Mouse (Mus musculus) retina, embryonic 14.5 days (tissue): ENCODE measurements at regions not wholly inside any gene's neighbourhood (a gene's known extent, or its start where the extent isn't known, plus 50 kb on each side); places are given as distances from the start of the nearest gene placed in this dataset.

Experiments used
- DNase-seq: peaks from one replicate; pipeline ENCODE4 v3.0.0-alpha.2; 2015; ENCODE audit warnings: low spot score

DNA sequence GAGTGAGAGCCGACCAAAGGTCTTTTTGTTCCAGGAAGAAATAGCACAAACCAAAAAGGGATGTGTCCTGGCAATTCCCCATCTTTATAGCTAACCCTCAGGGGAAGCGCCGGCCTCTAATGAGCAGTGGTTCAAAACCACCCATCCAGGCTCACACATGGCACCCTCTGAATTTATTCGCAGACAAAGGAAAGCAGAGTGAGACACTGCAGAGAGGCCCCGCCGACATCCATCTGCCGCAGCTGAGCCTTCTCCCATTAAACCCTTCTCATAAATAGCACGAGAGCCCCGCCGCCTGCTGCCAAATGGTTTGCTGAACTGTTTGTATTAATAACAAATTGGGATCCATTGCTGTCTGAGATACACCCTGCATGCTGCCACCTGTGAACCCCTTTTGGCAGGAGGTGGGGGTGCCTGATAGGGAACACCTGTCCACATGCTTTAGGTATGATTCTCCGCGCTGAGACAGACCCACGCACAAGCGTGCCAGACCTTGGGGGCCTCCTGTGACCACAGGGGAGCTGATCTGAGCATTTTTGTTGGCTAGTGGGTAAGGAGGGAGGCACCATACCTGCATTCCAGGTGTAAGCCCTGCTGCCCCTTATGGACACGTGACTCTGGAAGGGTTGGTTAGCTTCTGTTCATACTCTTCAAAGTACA lies 422.6 kb upstream of the Castor2 start:
- DNase-seq, result no peak

DNA sequence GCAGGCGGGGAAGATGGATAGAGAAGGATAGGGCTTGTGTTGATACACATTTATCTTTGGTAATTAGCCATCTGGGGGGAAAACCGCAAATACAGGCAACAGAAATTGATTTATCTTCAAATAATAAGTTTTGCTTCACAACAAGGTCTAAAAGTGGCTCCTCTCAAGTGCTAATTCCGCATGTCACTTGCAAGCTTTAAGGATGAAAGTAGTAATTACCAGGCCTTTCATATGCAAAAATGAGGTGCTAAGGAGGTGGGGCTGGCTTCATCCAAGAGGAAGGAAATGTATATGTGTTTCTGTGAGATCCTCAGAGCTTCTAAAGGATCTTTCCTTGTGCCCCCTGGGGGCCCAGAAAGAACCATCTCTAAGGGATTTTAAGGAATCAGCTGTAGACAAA lies 423.9 kb upstream of the Castor2 start:
- DNase-seq, result no peak

DNA sequence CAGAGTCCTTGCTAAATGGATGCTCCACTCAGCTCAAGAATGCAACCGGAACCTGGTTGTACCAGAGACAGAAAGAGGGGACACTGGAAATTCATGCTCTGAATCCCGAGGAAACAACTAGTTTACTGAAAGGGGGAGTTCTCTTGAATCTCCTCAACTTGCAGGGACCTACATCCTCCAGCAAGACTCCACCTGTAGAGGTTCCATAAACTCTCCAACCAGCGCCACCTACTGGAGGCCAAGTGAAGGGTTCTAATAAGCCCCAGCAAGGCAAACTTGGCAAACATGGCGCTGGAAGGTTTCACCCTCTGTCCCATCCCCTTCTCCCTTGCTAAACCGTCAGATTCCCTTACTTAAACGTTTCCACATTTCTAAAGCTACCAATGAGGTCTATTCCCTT lies 433.0 kb upstream of the Castor2 start:
- peak; percentile 41 for DNase-seq

DNA sequence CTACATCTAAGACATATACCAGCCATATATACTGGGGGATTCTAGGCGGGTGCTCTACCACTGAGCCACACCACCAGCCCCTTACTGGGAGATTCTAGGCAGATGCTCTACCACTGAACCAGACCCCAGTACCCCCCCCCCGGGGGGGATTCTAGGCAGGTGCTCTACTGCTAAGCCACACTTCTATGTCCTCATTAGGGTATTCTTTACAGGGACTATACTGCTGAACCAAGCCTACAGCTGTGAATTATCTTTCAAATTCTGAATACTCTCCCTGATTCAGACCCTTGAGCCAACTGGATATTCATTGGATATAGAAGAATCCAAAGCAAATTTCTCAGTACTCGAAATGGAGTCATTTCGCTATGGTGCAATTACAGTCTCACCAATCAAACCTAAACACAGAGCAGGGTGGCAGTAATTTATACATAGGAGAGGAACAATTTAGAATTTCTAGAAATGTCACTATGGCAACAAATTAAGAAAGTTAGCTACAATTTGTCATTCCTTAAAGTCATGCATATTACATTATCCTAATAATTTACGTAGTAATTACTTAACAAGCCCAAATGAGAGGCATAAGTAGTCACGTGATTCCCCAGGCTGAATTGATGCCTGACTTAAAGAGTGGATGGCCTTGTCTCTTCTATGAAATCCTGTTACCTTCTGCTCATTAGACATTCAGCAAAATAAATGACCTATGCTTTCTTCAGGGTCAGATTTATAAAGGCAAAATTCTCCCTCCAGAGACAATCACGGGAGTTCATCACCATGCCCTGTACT lies 436.8 kb upstream of the Castor2 start:
- no peak for DNase-seq

DNA sequence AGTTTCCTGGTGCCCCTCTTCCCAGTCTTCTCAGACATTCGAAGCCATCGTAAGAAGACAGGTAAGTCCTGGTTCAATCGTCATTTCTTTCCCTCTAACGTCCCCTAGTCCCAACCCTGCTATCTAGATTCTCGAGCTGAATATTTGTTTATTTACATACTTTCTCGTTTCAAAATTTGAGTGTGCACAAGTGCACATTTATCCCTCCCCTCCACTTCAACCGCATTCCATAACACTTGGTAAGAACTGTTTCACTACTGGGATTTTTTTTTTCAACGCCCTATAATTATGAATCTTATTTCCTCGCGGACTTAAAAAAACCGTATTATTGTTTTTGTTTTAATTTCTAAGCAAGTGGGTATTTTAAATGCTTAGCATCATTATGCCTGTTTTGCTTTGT lies 439.2 kb upstream of the Castor2 start:
- DNase-seq, result no peak

DNA sequence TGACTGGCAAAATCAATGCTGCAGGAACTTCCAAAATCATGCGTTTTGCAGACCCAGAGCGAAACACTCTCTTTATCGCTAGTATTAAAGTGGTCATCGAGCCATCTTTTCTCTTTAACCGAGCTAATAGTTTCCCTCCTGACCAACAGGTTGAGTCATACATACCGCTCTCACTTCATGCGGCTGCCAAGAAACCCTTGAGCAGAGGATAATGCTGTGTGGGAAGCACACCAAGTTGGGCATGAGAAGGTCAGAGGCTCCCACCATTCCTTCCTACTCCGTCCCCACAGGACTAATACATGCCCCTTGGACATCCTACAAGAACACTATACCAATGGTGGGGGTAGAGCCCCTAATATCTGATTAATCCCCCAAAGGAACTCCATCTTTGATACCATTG lies 442.7 kb upstream of the Castor2 start:
- DNase-seq, result no peak

DNA sequence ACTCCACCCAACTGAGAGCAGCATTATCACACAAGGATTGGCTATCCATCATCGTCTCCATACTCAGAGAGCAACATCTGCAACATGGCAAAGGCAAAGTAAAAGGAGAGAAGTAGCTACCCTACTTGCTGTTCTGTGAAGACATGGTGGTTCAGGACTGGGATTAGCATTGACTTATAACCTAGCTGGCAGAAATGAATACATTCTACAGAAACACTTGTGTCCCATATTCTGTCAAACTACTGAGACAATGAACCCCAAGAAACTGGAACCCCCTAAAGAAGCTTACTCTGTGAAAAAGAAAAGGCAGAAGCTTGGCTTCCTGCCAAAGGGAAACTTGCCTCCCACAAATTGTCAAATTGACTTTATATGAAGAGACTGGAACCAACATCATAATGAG lies 446.1 kb upstream of the Castor2 start:
- no peak for DNase-seq

DNA sequence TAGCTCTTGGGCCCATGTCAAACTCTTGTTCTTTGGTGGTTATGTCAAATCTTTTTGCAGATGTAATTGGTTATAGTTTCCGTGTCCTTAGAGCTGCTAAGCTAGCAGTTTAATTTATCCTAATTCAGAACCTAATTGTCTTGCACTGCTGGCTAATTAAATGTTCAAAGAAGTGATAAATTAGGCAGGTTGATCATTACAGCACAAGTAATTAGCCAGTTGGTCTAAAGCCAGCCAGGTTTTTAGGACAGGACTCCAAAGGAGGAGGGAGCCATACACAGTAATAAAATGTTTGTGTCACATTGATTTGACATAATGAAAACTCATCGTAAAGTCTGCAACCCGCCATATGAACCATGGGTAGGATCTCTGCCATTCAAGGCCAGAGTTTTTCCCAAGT lies 449.3 kb upstream of the Castor2 start:
- DNase-seq, result no peak

DNA sequence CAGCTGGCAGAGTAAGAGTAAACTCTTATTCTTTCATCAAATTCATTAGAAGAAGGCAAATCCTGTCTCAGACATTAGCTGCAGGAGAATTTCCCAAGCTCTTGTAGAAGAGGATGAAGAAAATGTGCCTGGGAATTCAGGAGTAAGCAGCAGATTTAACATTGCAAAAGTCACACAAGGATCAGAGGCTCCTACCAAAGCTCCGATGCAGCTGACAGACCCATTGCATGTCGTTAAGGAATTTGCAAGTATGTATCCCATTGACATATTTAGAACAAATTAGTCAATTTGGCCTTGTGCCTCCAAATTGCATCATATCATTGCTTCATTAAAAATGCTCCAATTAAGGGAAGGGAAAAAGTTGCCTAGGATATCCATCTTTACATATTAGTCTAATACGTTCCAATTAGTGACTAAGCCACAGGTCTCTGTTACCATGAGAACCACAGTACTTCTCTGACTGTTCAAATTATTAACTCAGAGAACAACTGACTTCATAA lies 453.8 kb upstream of the Castor2 start:
- no peak for DNase-seq

DNA sequence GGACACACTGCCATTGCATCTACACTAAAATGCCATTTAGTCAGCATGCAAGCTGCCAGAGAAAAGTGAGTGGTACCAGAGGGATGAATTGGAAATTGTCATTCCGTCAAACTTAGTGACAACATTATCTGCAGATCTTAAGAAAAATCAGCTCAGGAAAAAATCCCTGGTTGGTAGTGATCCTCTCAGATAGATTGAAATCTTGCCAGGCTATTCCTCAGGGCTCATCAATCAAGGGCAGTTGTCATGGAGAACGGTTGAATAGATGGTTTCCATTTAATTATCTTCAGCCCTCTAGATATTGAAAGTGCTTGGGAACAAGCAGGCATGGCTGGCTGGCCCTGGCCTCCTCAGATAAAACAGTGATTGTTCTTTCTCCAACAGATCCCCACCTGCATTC lies 456.2 kb upstream of the Castor2 start:
- no peak for DNase-seq

DNA sequence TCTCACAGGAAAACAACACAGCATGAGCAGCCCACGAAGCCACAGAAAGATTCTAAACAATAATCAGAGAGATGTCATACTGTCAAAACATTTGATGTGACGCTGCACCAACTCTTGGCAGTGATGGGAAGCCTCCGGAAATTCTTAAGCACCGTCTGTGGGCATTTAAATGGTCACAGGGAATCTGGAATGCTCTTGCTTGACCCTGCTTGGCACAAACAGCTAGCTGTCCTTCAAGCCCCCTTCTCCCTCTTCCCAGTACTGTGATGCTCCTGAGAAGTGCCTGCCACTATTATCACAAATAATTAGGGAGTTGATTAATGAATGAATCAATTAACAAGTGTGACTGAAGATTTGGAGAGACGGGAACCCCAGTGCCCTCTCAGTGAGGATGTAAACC lies 465.0 kb upstream of the Castor2 start:
- no peak for DNase-seq

DNA sequence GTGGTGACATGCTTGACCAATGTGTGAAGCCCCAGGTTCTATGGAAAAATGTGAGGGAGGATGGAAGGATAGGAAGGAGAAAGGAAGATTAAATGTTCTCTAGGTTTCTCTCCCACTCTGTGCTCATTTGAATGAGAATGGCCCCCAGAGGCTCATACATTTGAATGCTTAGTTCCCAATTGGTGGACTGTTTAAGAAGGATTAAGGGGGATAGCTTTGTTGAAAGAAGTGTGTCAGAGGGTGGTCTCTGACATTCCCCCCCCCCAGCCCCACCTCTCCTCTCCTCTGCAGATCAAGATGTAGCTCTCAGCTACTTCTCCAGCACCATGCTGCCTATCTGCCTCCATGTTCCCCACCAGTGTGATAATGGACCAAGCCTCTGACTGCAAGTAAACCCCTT lies 467.7 kb upstream of the Castor2 start:
- DNase-seq, result no peak

DNA sequence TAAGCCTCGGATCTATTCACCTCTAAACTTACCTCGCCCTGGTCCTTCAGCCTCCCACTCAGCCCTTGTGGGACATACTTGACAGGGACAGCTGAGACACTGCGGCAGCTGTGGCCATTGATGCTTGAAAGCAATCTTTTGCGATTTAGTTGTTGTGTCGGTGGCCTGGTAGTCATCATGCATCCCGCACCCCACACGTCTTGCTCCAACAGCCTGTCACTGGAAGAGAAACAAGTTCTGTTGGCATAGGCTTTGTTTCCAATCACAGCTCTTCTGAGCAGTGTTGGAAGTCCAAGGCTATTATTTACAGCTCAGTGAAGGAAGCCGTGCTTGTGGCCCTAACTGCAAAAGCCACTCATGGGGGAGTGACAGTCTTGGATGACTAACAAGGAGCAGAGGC lies 480.2 kb upstream of the Castor2 start:
- DNase-seq, result no peak

DNA sequence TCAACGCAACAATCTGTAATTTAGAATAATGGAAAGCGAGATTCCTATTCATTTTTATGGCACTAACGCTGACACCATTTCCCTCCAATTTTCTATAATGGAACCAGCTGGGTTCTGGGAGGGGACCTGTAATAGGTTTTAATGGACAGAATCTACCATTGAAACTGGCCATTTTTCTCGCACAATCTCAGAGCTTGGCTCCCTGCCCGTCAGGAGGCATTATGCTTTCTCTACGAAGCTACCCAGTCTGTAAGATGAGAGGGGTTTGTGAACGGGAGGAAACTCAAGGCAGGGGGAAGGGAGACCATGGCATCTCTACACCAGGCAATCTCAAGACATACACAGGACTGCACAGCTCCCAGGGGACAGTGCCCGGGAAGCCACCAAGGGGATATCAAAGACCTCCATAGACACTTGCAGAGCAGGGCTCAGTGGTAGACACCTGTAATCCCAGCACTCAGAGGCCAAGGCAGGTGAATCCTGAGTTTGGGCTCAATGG lies 498.2 kb upstream of the Castor2 start:
- no peak for DNase-seq

DNA sequence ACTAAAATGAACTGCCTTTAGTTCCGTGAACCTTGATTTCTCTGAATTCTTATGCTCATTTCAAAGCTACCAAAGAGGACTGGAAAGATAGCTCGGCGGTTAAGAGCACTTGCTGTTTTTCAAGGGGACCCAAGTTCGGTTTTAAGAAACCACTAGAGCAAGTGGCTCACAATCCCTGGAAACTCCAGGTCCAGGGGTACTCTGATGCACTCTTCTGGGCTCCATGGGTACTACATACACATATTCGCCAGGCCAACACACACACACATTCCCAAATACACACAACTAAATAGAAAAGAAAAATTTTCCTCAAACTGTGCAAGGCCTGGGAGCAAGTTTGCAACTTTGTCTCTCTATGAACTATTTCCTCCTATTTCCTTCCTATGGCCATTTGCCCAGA lies 498.9 kb upstream of the Castor2 start:
- DNase-seq, result peak; percentile 22

DNA sequence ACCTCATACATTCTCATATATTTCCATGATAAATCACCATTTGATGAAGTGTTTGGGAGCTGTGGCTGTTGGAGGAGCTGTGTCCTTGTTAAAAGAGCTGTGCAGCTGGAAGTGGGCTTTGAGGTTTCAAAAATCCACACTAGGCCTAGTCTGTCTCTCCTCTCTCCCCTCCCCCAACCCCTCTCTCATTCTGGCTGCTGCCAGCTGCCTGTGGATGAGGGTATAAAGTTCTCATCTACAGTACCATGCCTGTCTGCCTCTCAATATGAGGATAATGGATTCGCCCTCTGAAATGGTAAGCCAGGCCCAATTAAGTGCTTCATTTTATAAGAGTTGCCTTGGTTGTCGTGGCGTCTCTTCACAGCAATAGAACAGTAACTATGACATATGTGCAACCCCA lies 501.4 kb upstream of the Castor2 start:
- no peak for DNase-seq

DNA sequence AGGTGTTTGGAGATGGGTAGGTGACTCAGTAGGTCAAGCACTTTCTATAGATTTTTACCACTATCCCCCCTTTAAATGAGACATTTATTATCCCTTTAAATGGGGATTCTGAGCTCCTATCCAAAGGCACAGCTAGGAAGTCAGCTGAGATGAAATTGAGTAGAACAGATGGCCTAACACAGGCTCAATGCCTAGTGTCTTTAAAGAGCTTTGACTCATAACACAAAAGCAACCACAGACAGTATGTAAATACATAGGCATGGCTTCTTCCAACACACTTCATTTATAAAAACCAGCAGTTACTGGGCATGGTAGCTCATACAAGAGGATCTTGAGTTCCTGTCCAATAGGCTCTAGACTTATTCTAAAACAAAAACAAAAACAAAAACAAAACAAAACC lies 513.0 kb upstream of the Castor2 start:
- no peak for DNase-seq

DNA sequence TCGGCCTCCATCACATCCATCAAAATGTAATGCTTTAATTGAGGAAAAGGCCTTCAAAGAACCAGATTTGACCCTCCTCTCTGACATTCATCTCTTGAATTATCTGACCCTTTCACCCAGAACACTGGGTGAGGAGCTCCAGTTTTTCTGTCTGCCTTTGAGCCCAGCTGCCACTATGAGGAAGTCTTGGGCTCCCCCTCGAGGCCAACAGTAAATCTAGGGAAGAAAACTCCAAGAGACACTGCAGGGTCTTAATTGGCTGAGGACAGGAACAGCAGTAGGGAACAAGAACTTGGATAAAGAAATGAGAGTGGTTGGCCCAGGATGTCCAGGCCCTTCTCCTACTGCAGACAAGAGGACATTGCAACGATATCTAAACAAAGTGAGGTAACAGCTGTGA lies 514.3 kb upstream of the Castor2 start:
- peak; percentile 79 for DNase-seq

DNA sequence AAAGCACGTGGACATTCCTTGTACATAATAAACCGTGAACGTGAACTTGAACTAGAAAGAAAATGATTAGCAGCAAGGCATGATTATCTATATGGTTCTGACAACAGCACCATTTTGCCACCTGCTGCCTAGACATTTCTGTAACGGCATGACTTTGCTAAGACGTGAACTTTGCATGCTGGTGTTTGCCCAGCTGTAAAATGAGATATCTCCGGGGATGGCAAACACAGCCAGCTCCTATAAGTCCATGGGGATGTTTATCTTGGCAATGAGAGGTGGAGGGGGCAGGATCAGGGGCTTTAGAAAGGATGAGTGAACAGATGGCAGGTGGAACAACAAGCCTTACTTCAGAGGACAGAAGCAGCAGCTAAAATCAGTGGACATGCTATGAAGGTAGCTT lies 522.9 kb upstream of the Castor2 start:
- peak; percentile 7 for DNase-seq

DNA sequence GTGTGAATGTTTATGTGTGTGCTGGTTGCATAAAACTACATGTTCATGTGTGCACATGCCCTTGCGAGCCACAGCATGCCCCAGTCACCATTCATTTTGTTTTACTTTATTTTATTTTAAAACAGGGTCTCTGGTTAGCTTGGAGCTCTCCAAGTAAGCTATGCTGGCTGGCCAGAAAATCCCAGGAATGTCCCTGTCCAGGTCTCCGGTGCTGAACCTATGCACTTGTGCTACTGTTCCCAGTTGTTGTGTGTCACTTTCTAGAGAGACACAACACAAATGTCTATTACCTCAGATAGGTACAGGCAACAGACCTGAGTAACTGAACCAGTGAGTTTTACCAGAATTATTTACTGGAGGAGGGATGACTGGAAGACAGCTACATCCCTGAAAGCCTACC lies 530.4 kb upstream of the Castor2 start:
- peak; percentile 25 for DNase-seq

DNA sequence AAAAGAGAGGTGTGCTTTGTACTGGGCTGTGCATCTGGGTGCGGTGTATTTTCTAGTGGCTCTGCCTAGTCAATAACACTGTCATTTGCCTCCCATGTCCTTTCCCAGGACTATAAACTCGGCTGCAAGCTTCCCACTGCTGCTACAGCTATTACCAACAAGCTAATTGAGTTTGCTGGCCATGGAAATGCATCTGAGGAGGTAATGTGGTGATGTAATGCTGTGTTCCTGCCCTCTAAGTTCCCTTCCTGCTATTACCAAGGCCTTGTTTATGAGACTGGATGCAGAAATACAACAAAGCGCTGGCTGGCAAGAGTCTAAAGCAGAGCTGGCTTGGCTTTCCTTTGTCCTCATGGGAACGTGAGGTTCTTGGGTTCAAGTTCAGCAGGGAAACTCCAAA lies 533.0 kb upstream of the Castor2 start:
- DNase-seq, result peak; percentile 4

DNA sequence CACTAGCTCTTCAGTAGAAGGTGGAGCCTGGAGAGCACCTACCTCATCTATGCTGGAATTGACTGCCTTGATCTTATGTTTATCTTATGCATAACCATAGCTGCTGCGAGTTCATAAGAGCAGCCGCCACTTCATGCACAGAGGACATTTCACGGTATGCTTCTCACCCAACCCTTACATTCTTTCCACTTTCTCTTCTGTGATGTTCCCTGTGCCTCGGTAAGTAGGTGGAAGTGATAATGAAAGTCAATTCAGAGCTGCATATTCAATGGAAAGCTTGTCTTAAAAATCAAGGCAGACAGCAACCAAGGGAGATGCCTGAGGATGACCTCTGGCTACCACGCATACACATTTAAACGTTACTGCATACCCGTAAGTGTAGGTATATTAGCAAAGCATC lies 548.9 kb upstream of the Castor2 start:
- no peak for DNase-seq

DNA sequence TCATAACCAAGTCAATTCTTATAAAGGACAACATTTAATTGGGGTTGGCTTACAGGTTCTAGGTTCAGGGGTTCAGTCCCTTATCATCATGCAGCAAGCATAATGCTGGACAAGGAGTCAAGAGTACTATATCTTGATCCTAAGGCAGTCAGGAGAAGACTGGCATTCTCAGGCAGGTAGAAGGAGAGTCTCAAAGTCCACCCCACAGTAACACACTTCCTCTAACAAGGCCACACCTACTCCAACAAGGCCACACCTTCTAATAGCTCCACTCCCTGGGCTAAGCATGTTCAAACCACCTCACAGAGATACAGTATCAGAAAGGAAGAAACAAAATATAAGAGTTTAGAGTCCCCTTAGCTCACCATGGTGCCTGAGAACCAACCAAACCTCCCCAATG lies 557.3 kb upstream of the Castor2 start:
- no peak for DNase-seq

DNA sequence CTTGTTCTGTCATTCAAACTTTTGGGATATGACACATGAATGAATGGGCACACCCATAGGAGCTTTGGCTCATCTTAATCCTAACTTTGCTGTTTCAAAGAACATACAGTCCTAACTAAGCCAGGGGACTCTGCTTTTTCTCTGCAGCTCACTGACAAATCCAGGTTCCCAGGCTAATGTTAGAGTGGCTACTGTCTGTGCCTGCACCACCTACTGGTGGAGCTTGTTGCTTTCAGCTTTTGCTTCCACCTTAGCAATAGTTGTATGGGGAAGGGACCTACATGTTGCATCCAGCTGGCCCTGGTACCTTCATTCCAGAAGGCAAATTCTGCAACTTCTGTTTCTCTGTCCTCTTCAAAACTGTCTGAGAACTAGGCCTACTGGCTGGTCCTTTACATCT lies 566.8 kb upstream of the Castor2 start:
- peak; percentile 39 for DNase-seq
